Mouse (Mus musculus) c-Kit-positive CD71-positive TER-119-negative erythroid progenitor cells, embryonic 14.5 days (primary cell): Measurements from ENCODE around the gene Calm1.

ENCODE experiments used
- DNase-seq: peaks from one replicate; pipeline ENCODE4 v3.0.0-alpha.2; 2013; ENCODE audit warnings: low read depth

The Calm1 gene

GRCm38 (mm10) chr12:100223531-100223930 is 24.3 kb downstream of the Calm1 start:
- DNase-seq, result no peak

- DNase-seq, result no peak
These were observed 26.0 kb downstream of the Calm1 start for GRCm38 (mm10) chr12:100225196-100225595.

GRCm38 (mm10) chr12:100226073-100226472 is 26.8 kb downstream of the Calm1 start:
- no peak for DNase-seq

- DNase-seq, result no peak
These were observed 27.4 kb downstream of the Calm1 start for GRCm38 (mm10) chr12:100226621-100227020.

- no peak for DNase-seq
These were observed 28.9 kb downstream of the Calm1 start for GRCm38 (mm10) chr12:100228041-100228725.

GRCm38 (mm10) chr12:100234201-100234600 is 35.0 kb downstream of the Calm1 start:
- DNase-seq, result no peak

- no peak for DNase-seq
These were observed 35.7 kb downstream of the Calm1 start for GRCm38 (mm10) chr12:100234919-100235318.

GRCm38 (mm10) chr12:100235423-100235822 is 36.2 kb downstream of the Calm1 start:
- DNase-seq, result no peak

- no peak for DNase-seq
These were observed 40.2 kb downstream of the Calm1 start for GRCm38 (mm10) chr12:100239404-100239803.

GRCm38 (mm10) chr12:100239807-100240206 is 40.6 kb downstream of the Calm1 start:
- no peak for DNase-seq

- no peak for DNase-seq
These were observed 42.9 kb downstream of the Calm1 start for GRCm38 (mm10) chr12:100241911-100242796.

GRCm38 (mm10) chr12:100244580-100244979 is 45.3 kb downstream of the Calm1 start:
- DNase-seq, result no peak

- DNase-seq, result no peak
These were observed 49.9 kb downstream of the Calm1 start for GRCm38 (mm10) chr12:100249170-100249569.

- DNase-seq, result no peak
These were observed 55.2 kb downstream of the Calm1 start for GRCm38 (mm10) chr12:100254471-100254870.

- DNase-seq, result no peak
These were observed 56.3 kb downstream of the Calm1 start for GRCm38 (mm10) chr12:100255441-100255949.

GRCm38 (mm10) chr12:100257779-100258178 is 58.5 kb downstream of the Calm1 start:
- DNase-seq, result no peak
